Mouse (Mus musculus): ENCODE data around the gene Prkn. TPM values are rescaled to one million over a fixed set of nuclear protein-coding genes. Genes with fewer than 3 reads are reported as not detected.

Gene Prkn
- total and polyA plus RNA-seq, 2 experiments from 2014 or later, result 9.0 to 9.4 TPM

GRCm38 (mm10) chr17:12044222-12044621 is 1204.0 kb downstream of the Prkn start:
- Histone ChIP-seq H3K9me3 (ENCODE audit: low read length) (no peaks in the 10 kb centered on the region), H3K4me1 (ENCODE audit: insufficient read depth, low read length) (no peaks in the 10 kb centered on the region), H3K27ac (ENCODE audit: low read depth, low read length) (no peak overlapping the region), H3K4me2 (ENCODE audit: low read depth, low read length, poor library complexity, severe bottlenecking) (no peak overlapping the region), H3K4me3 (ENCODE audit: low read depth, low read length) (no peak overlapping the region), H3K9ac (replicated peaks; ENCODE audit: low read length, poor library complexity, severe bottlenecking) (no peak overlapping the region), H3K36me3 (ENCODE audit: insufficient read depth, low read length) (no peaks in the 10 kb centered on the region), H3K27me3 (ENCODE audit: insufficient read depth, low read length) (no peaks in the 10 kb centered on the region)
- ATAC-seq (ENCODE audit: low FRiP score), result no peak
- no peak for TF ChIP-seq CTCF (IDR thresholded peaks at IDR 0.05)
- no peak for DNase-seq (ENCODE audit: low spot score)
- WGBS, result 67% methylated on average over 8 of the region's 8 CpGs

GRCm38 (mm10) chr17:12045861-12046273 is 1205.7 kb downstream of the Prkn start:
- ATAC-seq (ENCODE audit: low FRiP score) (no peak), DNase-seq (ENCODE audit: low spot score) (peak; percentile 80)
- H3K27ac ChIP-seq (ENCODE audit: low read depth, low read length), result no peak overlapping the region
- H3K9me3 ChIP-seq (ENCODE audit: low read length), result no peaks in the 10 kb centered on the region
- no peaks in the 10 kb centered on the region for H3K4me1 ChIP-seq (ENCODE audit: insufficient read depth, low read length)
- no peak overlapping the region for H3K4me3 ChIP-seq (ENCODE audit: low read depth, low read length)
- H3K9ac ChIP-seq (replicated peaks; ENCODE audit: low read length, poor library complexity, severe bottlenecking), result no peak overlapping the region
- no peak for TF ChIP-seq CTCF (IDR thresholded peaks at IDR 0.05)
- no peaks in the 10 kb centered on the region for H3K36me3 ChIP-seq (ENCODE audit: insufficient read depth, low read length)
- WGBS, result 67% methylated on average over 5 of the region's 5 CpGs
- H3K27me3 ChIP-seq (ENCODE audit: insufficient read depth, low read length), result no peaks in the 10 kb centered on the region
- no peak overlapping the region for H3K4me2 ChIP-seq (ENCODE audit: low read depth, low read length, poor library complexity, severe bottlenecking)

- TF ChIP-seq CTCF (IDR thresholded peaks at IDR 0.05), result no peak
- no peak for ATAC-seq (ENCODE audit: low FRiP score)
- no peaks in the 10 kb centered on the region for H3K36me3 ChIP-seq (ENCODE audit: insufficient read depth, low read length)
- WGBS, result 85% methylated on average over 7 of the region's 7 CpGs
- no peak overlapping the region for H3K4me2 ChIP-seq (ENCODE audit: low read depth, low read length, poor library complexity, severe bottlenecking)
- no peak for DNase-seq (ENCODE audit: low spot score)
- H3K9me3 ChIP-seq (ENCODE audit: low read length), result no peaks in the 10 kb centered on the region
- no peak overlapping the region for H3K27ac ChIP-seq (ENCODE audit: low read depth, low read length)
- no peaks in the 10 kb centered on the region for H3K4me1 ChIP-seq (ENCODE audit: insufficient read depth, low read length)
- no peaks in the 10 kb centered on the region for H3K27me3 ChIP-seq (ENCODE audit: insufficient read depth, low read length)
- no peak overlapping the region for H3K4me3 ChIP-seq (ENCODE audit: low read depth, low read length)
- H3K9ac ChIP-seq (replicated peaks; ENCODE audit: low read length, poor library complexity, severe bottlenecking), result no peak overlapping the region
Observed at GRCm38 (mm10) chr17:12047032-12047431, 1206.8 kb downstream of the Prkn start.

- ATAC-seq (ENCODE audit: low FRiP score), result no peak
- H3K4me3 ChIP-seq (ENCODE audit: low read depth, low read length), result no peak overlapping the region
- no peak for TF ChIP-seq CTCF (IDR thresholded peaks at IDR 0.05)
- no peak for DNase-seq (ENCODE audit: low spot score)
- H3K9ac ChIP-seq (replicated peaks; ENCODE audit: low read length, poor library complexity, severe bottlenecking), result no peak overlapping the region
- no peak overlapping the region for H3K4me2 ChIP-seq (ENCODE audit: low read depth, low read length, poor library complexity, severe bottlenecking)
- H3K27me3 ChIP-seq (ENCODE audit: insufficient read depth, low read length), result no peaks in the 10 kb centered on the region
- no peaks in the 10 kb centered on the region for H3K36me3 ChIP-seq (ENCODE audit: insufficient read depth, low read length)
- no peaks in the 10 kb centered on the region for H3K9me3 ChIP-seq (ENCODE audit: low read length)
- 35% methylated on average over 6 of the region's 6 CpGs for WGBS
- H3K4me1 ChIP-seq (ENCODE audit: insufficient read depth, low read length), result no peaks in the 10 kb centered on the region
- no peak overlapping the region for H3K27ac ChIP-seq (ENCODE audit: low read depth, low read length)
Observed at GRCm38 (mm10) chr17:12047523-12047922, 1207.3 kb downstream of the Prkn start.

GRCm38 (mm10) chr17:12048695-12049490 is 1208.7 kb downstream of the Prkn start:
- DNase-seq (ENCODE audit: low spot score), result no peak

GRCm38 (mm10) chr17:12050261-12050660 is 1210.1 kb downstream of the Prkn start:
- Histone ChIP-seq H3K36me3 (ENCODE audit: insufficient read depth, low read length) (no peaks in the 10 kb centered on the region), H3K4me2 (ENCODE audit: low read depth, low read length, poor library complexity, severe bottlenecking) (no peak overlapping the region), H3K4me1 (ENCODE audit: insufficient read depth, low read length) (no peaks in the 10 kb centered on the region), H3K27ac (ENCODE audit: low read depth, low read length) (no peak overlapping the region), H3K9me3 (ENCODE audit: low read length) (no peaks in the 10 kb centered on the region), H3K27me3 (ENCODE audit: insufficient read depth, low read length) (no peaks in the 10 kb centered on the region), H3K9ac (replicated peaks; ENCODE audit: low read length, poor library complexity, severe bottlenecking) (no peak overlapping the region), H3K4me3 (ENCODE audit: low read depth, low read length) (no peak overlapping the region)
- DNase-seq (ENCODE audit: low spot score) (no peak), ATAC-seq (ENCODE audit: low FRiP score) (no peak)
- TF ChIP-seq CTCF (IDR thresholded peaks at IDR 0.05), result no peak
- WGBS, result 87% methylated on average over 5 of the region's 5 CpGs

More at GRCm38 (mm10) chr17:12048695-12049490, 1208.7 kb downstream of the Prkn start:
- ATAC-seq (ENCODE audit: low FRiP score), result no peak
- no peak overlapping the region for H3K27ac ChIP-seq (ENCODE audit: low read depth, low read length)
- H3K9me3 ChIP-seq (ENCODE audit: low read length), result no peaks in the 10 kb centered on the region
- no peak overlapping the region for H3K4me3 ChIP-seq (ENCODE audit: low read depth, low read length)
- no peak overlapping the region for H3K9ac ChIP-seq (replicated peaks; ENCODE audit: low read length, poor library complexity, severe bottlenecking)
- H3K36me3 ChIP-seq (ENCODE audit: insufficient read depth, low read length), result no peaks in the 10 kb centered on the region
- 69% methylated on average over 9 of the region's 9 CpGs for WGBS
- no peak overlapping the region for H3K4me2 ChIP-seq (ENCODE audit: low read depth, low read length, poor library complexity, severe bottlenecking)
- no peaks in the 10 kb centered on the region for H3K4me1 ChIP-seq (ENCODE audit: insufficient read depth, low read length)
- no peaks in the 10 kb centered on the region for H3K27me3 ChIP-seq (ENCODE audit: insufficient read depth, low read length)
- no peak for TF ChIP-seq CTCF (IDR thresholded peaks at IDR 0.05)
